Mouse (Mus musculus) lung, postnatal 10 days (tissue): ENCODE results near the gene Hoga1.
A peak's percentile ranks its signal among the peaks of the same experiment; 100 is the strongest.
"Not testable (repeated sequence)": the region's sequence is repeated elsewhere in the genome, so short reads cannot be mapped to it uniquely, and the experiment has no call there.

ENCODE experiments used
- DNase-seq: peaks from one replicate; pipeline ENCODE4 v3.0.0; 2021

Hoga1 gene

GRCm38 (mm10) chr19:42072802-42073201 lies 27.4 kb downstream of the Hoga1 start:
- no peak for DNase-seq

GRCm38 (mm10) chr19:42075051-42075450 lies 29.6 kb downstream of the Hoga1 start:
- DNase-seq: no peak

GRCm38 (mm10) chr19:42075992-42076391 lies 30.6 kb downstream of the Hoga1 start:
- no peak for DNase-seq

- no peak for DNase-seq
Measured at GRCm38 (mm10) chr19:42078566-42078965, 33.2 kb downstream of the Hoga1 start.

- no peak for DNase-seq
Measured at GRCm38 (mm10) chr19:42079006-42079405, 33.6 kb downstream of the Hoga1 start.

- no peak for DNase-seq
Measured at GRCm38 (mm10) chr19:42079950-42080349, 34.5 kb downstream of the Hoga1 start.

DNA sequence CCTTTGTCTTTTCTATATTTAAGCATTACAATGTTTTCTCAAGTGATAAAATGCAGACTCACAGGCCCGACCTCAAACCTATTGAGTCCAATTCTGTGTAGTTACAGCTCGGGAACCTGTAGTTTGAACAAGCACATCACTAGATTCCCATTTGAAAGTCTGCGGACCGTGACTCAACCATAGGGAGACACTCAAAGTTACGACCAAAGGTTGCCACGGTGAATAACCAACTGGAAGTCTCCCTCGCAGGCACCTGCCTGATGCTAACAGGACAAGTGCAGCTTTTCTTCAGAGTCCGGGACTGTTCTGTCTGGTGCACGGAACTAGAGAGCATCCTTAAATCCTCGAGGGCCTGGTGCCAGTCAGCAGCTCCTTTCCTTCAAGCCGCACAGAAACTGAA lies 35.1 kb downstream of the Hoga1 start:
- no peak for DNase-seq

GRCm38 (mm10) chr19:42081613-42082012 lies 36.2 kb downstream of the Hoga1 start:
- not testable (repeated sequence) for DNase-seq

GRCm38 (mm10) chr19:42085690-42086089 lies 40.3 kb downstream of the Hoga1 start:
- DNase-seq: no peak

DNA sequence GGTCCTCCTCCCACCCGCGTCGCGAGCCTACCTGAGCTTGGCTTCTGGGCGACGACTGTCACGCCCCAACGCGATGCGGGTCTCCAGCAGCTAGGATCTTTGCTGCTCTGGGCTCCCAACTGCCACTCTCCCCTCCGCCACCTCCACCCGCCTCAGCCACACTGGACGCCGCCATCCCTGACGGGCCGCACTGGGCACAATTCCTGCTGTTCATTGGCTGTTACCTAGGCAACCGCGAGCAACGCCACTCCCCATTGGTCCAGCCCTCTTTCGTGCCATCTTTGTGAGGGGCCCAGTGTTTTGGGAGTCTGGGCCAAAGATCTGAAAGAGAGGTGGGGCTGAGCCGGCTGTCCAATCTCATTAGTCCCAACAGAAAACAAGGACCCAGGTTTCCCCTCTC lies 40.8 kb downstream of the Hoga1 start, which contains the start of gene Morn4:
Morn4 (minus strand) TSS at position 192 of the 400 bp plus-strand sequence.
- DNase-seq: peak; percentile 94

GRCm38 (mm10) chr19:42089103-42089747 lies 43.8 kb downstream of the Hoga1 start:
- DNase-seq: peak; percentile 79

GRCm38 (mm10) chr19:42089748-42090595 lies 44.6 kb downstream of the Hoga1 start, which contains the start of gene Pi4k2a:
Pi4k2a (plus strand) TSS chr19:42090470.
- peak; percentile 100 for DNase-seq

DNA sequence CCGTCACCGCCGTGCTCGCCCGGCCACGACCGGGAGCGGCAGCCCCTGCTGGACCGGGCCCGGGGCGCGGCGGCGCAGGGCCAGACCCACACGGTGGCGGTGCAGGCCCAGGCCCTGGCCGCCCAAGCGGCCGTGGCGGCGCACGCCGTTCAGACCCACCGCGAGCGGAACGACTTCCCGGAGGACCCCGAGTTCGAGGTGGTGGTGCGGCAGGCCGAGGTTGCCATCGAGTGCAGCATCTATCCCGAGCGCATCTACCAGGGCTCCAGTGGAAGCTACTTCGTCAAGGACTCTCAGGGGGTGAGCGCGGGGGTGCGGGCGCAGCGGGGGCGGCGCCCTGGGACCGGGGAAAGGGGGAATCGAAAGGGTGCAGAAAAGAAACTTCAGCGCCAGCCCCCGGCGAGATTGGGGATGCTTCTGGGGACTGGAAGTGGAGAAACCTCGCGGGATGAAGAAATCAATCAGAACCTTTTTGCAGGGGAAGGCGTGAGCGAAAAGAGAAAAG lies 45.3 kb downstream of the Hoga1 start:
- peak; percentile 61 for DNase-seq

- DNase-seq: no peak
Measured at GRCm38 (mm10) chr19:42099406-42099805, 54.0 kb downstream of the Hoga1 start.

GRCm38 (mm10) chr19:42104681-42105080 lies 59.3 kb downstream of the Hoga1 start:
- DNase-seq: no peak

GRCm38 (mm10) chr19:42115783-42116335 lies 70.4 kb downstream of the Hoga1 start:
- DNase-seq: no peak

GRCm38 (mm10) chr19:42118142-42118541 lies 72.7 kb downstream of the Hoga1 start:
- DNase-seq: no peak

DNA sequence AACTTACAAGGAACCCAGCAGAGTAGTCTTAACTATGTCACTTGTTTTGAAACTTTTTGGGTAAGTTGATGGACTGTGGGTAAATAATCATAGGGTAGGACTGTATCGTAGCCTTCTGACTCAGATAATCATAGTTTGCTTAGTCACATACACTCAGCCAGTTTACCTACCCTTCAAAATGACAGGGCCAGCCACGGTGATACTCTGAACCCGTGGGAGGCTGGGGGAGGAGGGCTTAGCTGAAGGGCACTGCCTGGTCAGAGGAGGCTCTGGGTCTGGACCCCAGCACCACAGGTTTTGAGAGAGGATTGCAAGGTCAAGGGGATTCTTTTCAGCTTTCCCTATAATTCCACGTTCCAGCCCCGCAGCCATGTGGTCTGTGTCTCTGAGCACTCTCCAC lies 73.2 kb downstream of the Hoga1 start:
- no peak for DNase-seq

GRCm38 (mm10) chr19:42120451-42120850 lies 75.0 kb downstream of the Hoga1 start:
- no peak for DNase-seq
